Mouse (Mus musculus) hindbrain, embryonic 13.5 days (tissue): Measurements from ENCODE around the gene Il23a. TPM values are rescaled to one million over a fixed set of nuclear protein-coding genes. Genes with fewer than 3 reads are reported as not detected.
"Not testable (repeated sequence)": the region's sequence is repeated elsewhere in the genome, so short reads cannot be mapped to it uniquely, and the experiment has no call there.

Experiments used
- ATAC-seq: fragments of 200-750 bp; cut with Nextera tagmentation; 2 replicates; pipeline ENCODE4 v1.8.0; 2017; ENCODE audit warnings: moderate TSS enrichment; ENCODE audit not compliant: low FRiP score
- H3K27ac ChIP-seq: fragments of 300-500 bp; sonication (generic); 2 replicates; pipeline ENCODE4 v1.5.1; 2015; ENCODE audit warnings: inconsistent platforms, mild to moderate bottlenecking, moderate library complexity
- H3K27me3 ChIP-seq: fragments of 300-500 bp; sonication (generic); 2 replicates; pipeline ENCODE4 v1.6.1; 2015; ENCODE audit warnings: mild to moderate bottlenecking, inconsistent platforms
- H3K36me3 ChIP-seq: fragments of 300-500 bp; sonication (generic); 2 replicates; pipeline ENCODE4 v1.6.1; 2015; ENCODE audit warnings: mild to moderate bottlenecking, inconsistent platforms
- H3K4me1 ChIP-seq: fragments of 300-500 bp; sonication (generic); replicated peaks from 2 replicates; pipeline ENCODE4 v1.6.1; 2015; ENCODE audit warnings: inconsistent platforms
- H3K4me2 ChIP-seq: fragments of 300-500 bp; sonication (generic); 2 replicates; pipeline ENCODE4 v1.6.1; 2015; ENCODE audit warnings: inconsistent platforms, mild to moderate bottlenecking, moderate library complexity
- H3K4me3 ChIP-seq: fragments of 300-500 bp; sonication (generic); 2 replicates; pipeline ENCODE4 v1.5.1; 2015; ENCODE audit warnings: mild to moderate bottlenecking, inconsistent platforms
- H3K9ac ChIP-seq: fragments of 300-500 bp; sonication (generic); 2 replicates; pipeline ENCODE4 v1.6.1; 2015; ENCODE audit warnings: mild to moderate bottlenecking, inconsistent platforms
- H3K9me3 ChIP-seq: fragments of 300-500 bp; sonication (generic); 2 replicates; pipeline ENCODE4 v1.6.1; 2016; ENCODE audit warnings: inconsistent platforms
- WGBS: fragments of 180-500 bp; shearing (Covaris S2); methylation state at CpG from one replicate; pipeline ENCODE4 v1.1.7; 2015; 5-methylcytosine and 5-hydroxymethylcytosine counted together
- polyA plus RNA-seq: library from polyadenylated mRNA; unstranded; fragments of >200 nt; fragmentation: Nextera tagmentation; extraction: Ambion mirVana; gene quantifications from 2 replicates; pipeline ENCODE4 v1.2.1, GENCODE M21; 2015

Gene Il23a
- polyA plus RNA-seq, 1 experiment from 2014 or later, result 0.10 TPM

GRCm38 (mm10) chr10:128275374-128275773 lies 23.2 kb downstream of the Il23a start:
- not testable (repeated sequence) for H3K9me3 ChIP-seq, H3K4me1 ChIP-seq, H3K9ac ChIP-seq, ATAC-seq, H3K27ac ChIP-seq, H3K4me2 ChIP-seq, H3K27me3 ChIP-seq, H3K4me3 ChIP-seq
- WGBS, result 86% methylated on average over 1 of the region's 1 CpGs
- peaks cover 38% of the 10 kb centered on the region for H3K36me3 ChIP-seq

DNA sequence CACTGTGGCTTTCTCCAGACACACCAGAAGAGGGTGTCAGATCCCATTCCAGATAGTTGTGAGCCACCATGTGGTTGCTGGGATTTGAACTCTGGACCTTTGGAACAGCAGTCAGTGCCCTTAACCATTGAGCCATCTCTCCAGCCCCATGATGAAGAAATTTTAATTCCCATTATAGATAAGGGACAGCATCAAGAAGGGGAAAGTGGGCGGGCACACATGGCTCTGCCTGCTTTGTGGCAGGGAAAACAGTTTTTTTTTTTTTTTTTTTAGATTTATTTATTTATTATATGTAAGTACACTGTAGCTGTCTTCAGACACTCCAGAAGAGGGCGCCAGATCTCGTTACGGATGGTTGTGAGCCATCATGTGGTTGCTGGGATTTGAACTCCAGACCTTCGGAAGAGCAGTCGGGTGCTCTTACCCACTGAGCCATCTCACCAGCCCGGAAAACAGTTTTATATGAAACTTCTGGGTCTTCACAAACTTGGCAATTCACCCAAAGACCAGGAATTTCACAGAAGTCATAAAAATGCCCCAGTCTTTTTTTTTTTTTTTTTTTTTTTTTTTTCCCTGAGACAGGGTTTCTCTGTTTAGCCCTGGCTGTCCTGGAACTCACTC lies 25.6 kb downstream of the Il23a start:
- H3K27me3 ChIP-seq, H3K27ac ChIP-seq, H3K4me2 ChIP-seq, H3K9ac ChIP-seq, ATAC-seq, H3K9me3 ChIP-seq, H3K4me3 ChIP-seq, H3K4me1 ChIP-seq: not testable (repeated sequence)
- WGBS, result 89% methylated on average over 6 of the region's 7 CpGs
- H3K36me3 ChIP-seq, result peaks cover 15% of the 10 kb centered on the region

DNA sequence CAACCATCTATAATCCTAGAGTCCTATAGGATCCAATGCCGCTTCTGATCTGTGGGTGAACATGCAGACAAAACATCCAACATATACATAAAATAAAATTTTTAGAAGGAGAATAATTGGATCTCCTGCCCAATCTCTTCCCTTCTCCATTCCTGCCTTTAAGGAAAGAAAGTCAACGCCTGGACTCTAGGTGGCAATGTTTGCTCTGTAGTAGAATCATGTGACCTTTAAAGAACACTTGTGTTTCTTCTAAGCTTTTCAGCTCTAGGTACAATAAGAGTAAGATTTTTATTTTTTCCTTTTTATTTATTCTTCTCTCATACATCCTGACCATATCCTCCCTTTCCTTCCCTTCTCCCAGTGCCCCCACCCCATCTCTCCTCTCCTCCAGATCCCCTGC lies 26.7 kb downstream of the Il23a start:
- Histone ChIP-seq H3K27ac (no peak overlapping the region), H3K4me1 (peaks cover 5% of the 10 kb centered on the region; the same call in 1 of the 2 replicates), H3K36me3 (peaks cover 6% of the 10 kb centered on the region), H3K27me3 (no peaks in the 10 kb centered on the region), H3K4me3 (no peak overlapping the region), H3K9me3 (no peaks in the 10 kb centered on the region), H3K9ac (no peak overlapping the region), H3K4me2 (no peak overlapping the region)
- no peak for ATAC-seq
- 79% methylated on average over 2 of the region's 2 CpGs for WGBS

DNA sequence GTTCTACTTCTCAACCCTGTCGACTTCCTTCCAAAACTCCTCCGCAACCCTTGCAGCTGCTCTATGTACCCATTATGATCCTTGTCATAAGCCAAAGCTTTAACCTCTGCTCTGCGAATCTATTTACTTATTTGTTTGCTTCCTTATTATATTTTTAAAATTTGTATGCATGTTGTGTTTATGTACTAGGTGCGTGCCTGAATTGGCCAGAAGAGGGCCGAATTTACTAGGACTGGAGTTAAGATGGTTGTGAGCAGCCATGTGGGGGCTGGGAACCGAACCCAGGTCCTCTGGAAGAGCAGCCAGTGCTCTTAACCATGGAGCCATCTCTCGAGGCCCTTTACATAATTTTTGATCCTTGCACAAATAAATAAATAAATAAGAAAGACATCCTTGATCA lies 27.7 kb downstream of the Il23a start:
- H3K4me3 ChIP-seq, result peak overlapping the region; percentile 78
- H3K4me2 ChIP-seq, result peak overlapping the region; percentile 62
- peaks cover 5% of the 10 kb centered on the region; the same call in 1 of the 2 replicates for H3K4me1 ChIP-seq
- H3K27me3 ChIP-seq, result no peaks in the 10 kb centered on the region
- peak overlapping the region; percentile 92 for H3K27ac ChIP-seq
- H3K9ac ChIP-seq, result peak overlapping the region; percentile 85
- no peaks in the 10 kb centered on the region for H3K9me3 ChIP-seq
- 40% methylated on average over 7 of the region's 7 CpGs for WGBS
- no peak for ATAC-seq
- H3K36me3 ChIP-seq, result no peaks in the 10 kb centered on the region

DNA sequence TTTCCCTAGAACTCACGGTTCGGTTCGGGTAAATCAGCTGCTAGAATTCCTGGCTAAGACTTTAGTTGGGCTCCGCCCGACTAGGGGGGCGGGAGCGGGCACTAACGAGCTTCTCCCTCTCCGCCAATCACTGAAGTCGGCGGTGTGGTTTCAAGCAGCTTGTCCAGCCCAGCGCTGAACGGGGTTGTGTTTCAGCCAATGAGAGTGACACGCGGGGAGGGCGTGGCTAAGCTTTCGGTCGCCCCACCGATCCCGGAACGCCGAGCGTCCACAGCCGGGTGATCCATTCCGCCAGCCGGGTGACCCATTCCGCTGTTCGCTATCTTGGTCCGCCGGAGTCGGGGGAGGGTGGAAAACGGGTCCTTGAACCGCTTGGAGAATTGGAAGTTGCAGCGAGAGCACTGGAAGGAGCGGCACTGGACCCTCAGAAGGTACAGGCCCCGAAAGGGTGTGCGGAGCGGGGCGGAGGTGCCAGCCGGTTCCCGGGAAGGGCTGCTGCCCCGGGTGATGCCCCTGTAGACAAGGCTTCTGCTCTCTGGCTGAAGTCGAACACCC lies 28.2 kb downstream of the Il23a start, which contains the start of gene Stat2:
TSS of gene Stat2 (plus strand) at position 273 of the 555 bp plus-strand sequence.
- Histone ChIP-seq H3K4me1 (peaks cover 5% of the 10 kb centered on the region; the same call in 1 of the 2 replicates), H3K9ac (peak within 1 kb of the TSS; percentile 85), H3K4me3 (peak within 1 kb of the TSS; percentile 78), H3K36me3 (no peaks in the 10 kb centered on the region), H3K27ac (peak within 1 kb of the TSS; percentile 92), H3K9me3 (no peaks in the 10 kb centered on the region), H3K27me3 (no peaks in the 10 kb centered on the region), H3K4me2 (peak within 1 kb of the TSS; percentile 62)
- WGBS, result under 1% methylated on average over 43 of the region's 43 CpGs
- ATAC-seq, result peak; percentile 98

DNA sequence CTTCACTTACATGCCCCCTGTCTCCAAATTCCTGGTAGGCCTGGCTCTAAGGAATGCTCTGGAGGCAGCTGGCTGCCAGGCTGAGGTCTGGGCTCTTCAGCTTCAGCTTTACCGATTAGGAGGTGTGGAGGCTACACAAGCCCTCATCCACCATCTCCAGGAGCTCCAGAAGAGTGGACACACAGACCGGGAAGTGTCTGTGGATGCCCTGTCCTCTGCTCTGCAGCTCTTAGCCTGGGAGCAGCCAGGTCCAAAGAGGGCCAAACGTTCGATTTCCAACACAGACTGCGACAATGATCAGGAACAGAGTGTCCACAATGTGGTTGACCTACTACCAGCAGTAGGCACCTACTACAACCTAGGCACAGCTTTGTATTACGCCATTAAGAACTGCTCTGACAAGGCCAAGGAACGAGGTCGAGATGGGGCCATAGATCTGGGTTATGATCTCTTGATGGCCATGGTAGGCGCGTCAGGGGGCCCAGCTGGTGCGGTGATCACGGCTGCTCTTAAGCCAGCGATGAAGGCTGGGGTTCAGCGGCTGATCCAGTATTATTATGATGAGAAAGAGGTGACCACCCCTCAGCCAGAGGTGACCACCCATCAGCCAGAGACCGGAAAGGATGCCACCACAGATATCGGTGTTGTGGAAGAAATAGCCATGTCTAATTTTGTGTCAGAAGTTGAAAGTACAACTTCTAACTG lies 29.2 kb downstream of the Il23a start:
- 91% methylated on average over 16 of the region's 16 CpGs for whole genome bisulfite sequencing
- Histone ChIP-seq H3K4me3 (no peak overlapping the region), H3K27ac (no peak overlapping the region), H3K9me3 (no peaks in the 10 kb centered on the region), H3K27me3 (no peaks in the 10 kb centered on the region), H3K36me3 (no peaks in the 10 kb centered on the region), H3K9ac (no peak overlapping the region), H3K4me2 (peak overlapping the region; percentile 62; the same call in 1 of the 2 replicates), H3K4me1 (peaks cover 5% of the 10 kb centered on the region; the same call in 1 of the 2 replicates)
- ATAC-seq, result no peak

GRCm38 (mm10) chr10:128268371-128268770 lies 30.2 kb downstream of the Il23a start, which contains the start of gene Apof:
Gene Apof (plus strand): TSS chr10:128268671.
- H3K4me1 ChIP-seq, result peaks cover 5% of the 10 kb centered on the region; the same call in 1 of the 2 replicates
- no peak within 1 kb of the TSS for H3K27ac ChIP-seq
- no peak within 1 kb of the TSS for H3K9ac ChIP-seq
- H3K4me3 ChIP-seq, result no peak within 1 kb of the TSS
- H3K9me3 ChIP-seq, result no peaks in the 10 kb centered on the region
- H3K36me3 ChIP-seq, result no peaks in the 10 kb centered on the region
- 85% methylated on average over 6 of the region's 6 CpGs for WGBS
- H3K27me3 ChIP-seq, result no peaks in the 10 kb centered on the region
- H3K4me2 ChIP-seq, result no peak within 1 kb of the TSS
- ATAC-seq, result no peak

GRCm38 (mm10) chr10:128263393-128264310 lies 34.9 kb downstream of the Il23a start:
- H3K4me1 ChIP-seq, result no peaks in the 10 kb centered on the region
- H3K9me3 ChIP-seq, result no peaks in the 10 kb centered on the region
- H3K4me2 ChIP-seq, result no peak overlapping the region
- H3K27ac ChIP-seq, result no peak overlapping the region
- H3K27me3 ChIP-seq, result no peaks in the 10 kb centered on the region
- H3K36me3 ChIP-seq, result no peaks in the 10 kb centered on the region
- H3K9ac ChIP-seq, result no peak overlapping the region
- no peak overlapping the region for H3K4me3 ChIP-seq
- WGBS, result 80% methylated on average over 6 of the region's 6 CpGs
- no peak for ATAC-seq

DNA sequence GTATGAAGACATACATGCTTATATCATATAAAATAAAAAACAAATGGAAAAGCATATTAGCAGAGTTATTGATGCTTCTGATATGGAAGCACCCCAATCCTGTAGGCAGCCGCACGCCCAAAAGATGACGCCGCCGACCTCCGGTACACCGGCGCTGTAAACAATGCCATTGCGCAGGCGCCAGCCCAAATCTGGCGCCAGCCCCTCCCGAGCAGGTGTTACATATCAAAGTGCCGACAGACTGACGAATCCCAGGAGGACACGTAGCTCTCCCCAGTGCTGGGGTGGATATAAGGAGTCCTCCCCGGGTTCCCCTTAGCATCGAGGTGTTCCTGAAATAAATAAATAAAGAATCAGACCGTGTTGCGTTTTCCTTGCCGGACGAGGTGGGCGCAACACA lies 36.3 kb downstream of the Il23a start:
- H3K9ac ChIP-seq, result no peak overlapping the region
- H3K36me3 ChIP-seq, result no peaks in the 10 kb centered on the region
- H3K4me2 ChIP-seq, result no peak overlapping the region
- WGBS, result 79% methylated on average over 22 of the region's 22 CpGs
- H3K4me1 ChIP-seq, result no peaks in the 10 kb centered on the region
- no peak overlapping the region for H3K4me3 ChIP-seq
- H3K27me3 ChIP-seq, result no peaks in the 10 kb centered on the region
- H3K9me3 ChIP-seq, result no peaks in the 10 kb centered on the region
- ATAC-seq, result no peak
- H3K27ac ChIP-seq, result no peak overlapping the region

- not testable (repeated sequence) for H3K4me2 ChIP-seq, H3K9me3 ChIP-seq, ATAC-seq, H3K4me3 ChIP-seq, H3K9ac ChIP-seq, H3K27ac ChIP-seq, H3K27me3 ChIP-seq, H3K36me3 ChIP-seq, H3K4me1 ChIP-seq
- WGBS, result 90% methylated on average over 7 of the region's 7 CpGs
Observed at GRCm38 (mm10) chr10:128260376-128260775, 38.2 kb downstream of the Il23a start.

GRCm38 (mm10) chr10:128259946-128260345 lies 38.6 kb downstream of the Il23a start:
- Histone ChIP-seq H3K36me3 (no peaks in the 10 kb centered on the region), H3K4me1 (no peaks in the 10 kb centered on the region), H3K27ac (no peak overlapping the region), H3K9me3 (no peaks in the 10 kb centered on the region), H3K9ac (no peak overlapping the region), H3K27me3 (no peaks in the 10 kb centered on the region), H3K4me2 (no peak overlapping the region), H3K4me3 (no peak overlapping the region)
- ATAC-seq, result no peak
- WGBS, result 83% methylated on average over 5 of the region's 5 CpGs

GRCm38 (mm10) chr10:128258953-128259352 lies 39.6 kb downstream of the Il23a start:
- Histone ChIP-seq H3K27ac (no peak overlapping the region), H3K27me3 (no peaks in the 10 kb centered on the region), H3K9ac (no peak overlapping the region), H3K9me3 (no peaks in the 10 kb centered on the region), H3K36me3 (no peaks in the 10 kb centered on the region), H3K4me2 (no peak overlapping the region), H3K4me3 (no peak overlapping the region), H3K4me1 (no peaks in the 10 kb centered on the region)
- ATAC-seq, result no peak
- WGBS, result 78% methylated on average over 4 of the region's 4 CpGs
